Mouse (Mus musculus) stomach, postnatal 0 days (tissue): ENCODE results near the gene Fcer1g. TPM values are rescaled to one million over a fixed set of nuclear protein-coding genes. Genes with fewer than 3 reads are reported as not detected.

Source experiments
- ATAC-seq: fragments of 200-750 bp; cut with Nextera tagmentation; 2 replicates; pipeline ENCODE4 v1.8.0; 2017; ENCODE audit not compliant: low FRiP score, low TSS enrichment
- DNase-seq: peaks from one replicate; pipeline ENCODE4 v3.0.0-alpha.2; 2016; ENCODE audit warnings: low spot score
- H3K27ac ChIP-seq: fragments of 300-500 bp; sonication (generic); replicated peaks from 2 replicates; pipeline ENCODE4 v1.5.1; 2014; ENCODE audit warnings: mild to moderate bottlenecking, control low read depth
- H3K27me3 ChIP-seq: fragments of 300-500 bp; sonication (generic); 2 replicates; pipeline ENCODE4 v1.6.1; 2014; ENCODE audit warnings: low read length; ENCODE audit not compliant: control insufficient read depth, insufficient read depth
- H3K36me3 ChIP-seq: fragments of 300-500 bp; sonication (generic); 2 replicates; pipeline ENCODE4 v1.6.1; 2014; ENCODE audit warnings: low read length, mixed read lengths; ENCODE audit not compliant: control insufficient read depth, insufficient read depth
- H3K4me1 ChIP-seq: fragments of 300-500 bp; sonication (generic); replicated peaks from 2 replicates; pipeline ENCODE4 v1.6.1; 2014; ENCODE audit warnings: antibody characterized with exemption; ENCODE audit not compliant: control insufficient read depth, insufficient read depth
- H3K4me2 ChIP-seq: fragments of 300-500 bp; sonication (generic); replicated peaks from 2 replicates; pipeline ENCODE4 v1.6.1; 2014; ENCODE audit warnings: low read depth, mild to moderate bottlenecking, control low read depth, moderate library complexity
- H3K4me3 ChIP-seq: fragments of 300-500 bp; sonication (generic); 2 replicates; pipeline ENCODE4 v1.5.1; 2014; ENCODE audit warnings: low read depth, low read length, control low read depth
- H3K9ac ChIP-seq: fragments of 300-500 bp; sonication (generic); 2 replicates; pipeline ENCODE4 v1.6.1; 2014; ENCODE audit warnings: mild to moderate bottlenecking, low read length, control low read depth, mixed read lengths
- H3K9me3 ChIP-seq: fragments of 300-500 bp; sonication (generic); 2 replicates; pipeline ENCODE4 v1.6.1; 2016; ENCODE audit warnings: low read length; ENCODE audit not compliant: control insufficient read depth
- CTCF ChIP-seq: IDR thresholded peaks from 2 replicates; pipeline ENCODE4 v1.5.1; 2016; ENCODE audit warnings: antibody characterized with exemption, low read depth, mild to moderate bottlenecking, moderate library complexity
- EP300 ChIP-seq: optimal IDR thresholded peaks from 2 replicates; pipeline ENCODE3; 2016; ENCODE audit warnings: antibody characterized with exemption
- WGBS: fragments of 180-500 bp; shearing (Covaris S2); extraction: QIAGEN DNeasy Blood & Tissue Kit; methylation state at CpG from one replicate; pipeline ENCODE4 v1.1.7; 2014; 5-methylcytosine and 5-hydroxymethylcytosine counted together
- polyA plus RNA-seq: library from polyadenylated mRNA; unstranded; fragments of >200 nt; fragmentation: Nextera tagmentation; extraction: Ambion mirVana; gene quantifications from 2 replicates; pipeline ENCODE4 v1.2.1, GENCODE M21; 2015

Fcer1g gene
- polyA plus RNA-seq, 1 experiment from 2014 or later: 59.4 TPM

DNA sequence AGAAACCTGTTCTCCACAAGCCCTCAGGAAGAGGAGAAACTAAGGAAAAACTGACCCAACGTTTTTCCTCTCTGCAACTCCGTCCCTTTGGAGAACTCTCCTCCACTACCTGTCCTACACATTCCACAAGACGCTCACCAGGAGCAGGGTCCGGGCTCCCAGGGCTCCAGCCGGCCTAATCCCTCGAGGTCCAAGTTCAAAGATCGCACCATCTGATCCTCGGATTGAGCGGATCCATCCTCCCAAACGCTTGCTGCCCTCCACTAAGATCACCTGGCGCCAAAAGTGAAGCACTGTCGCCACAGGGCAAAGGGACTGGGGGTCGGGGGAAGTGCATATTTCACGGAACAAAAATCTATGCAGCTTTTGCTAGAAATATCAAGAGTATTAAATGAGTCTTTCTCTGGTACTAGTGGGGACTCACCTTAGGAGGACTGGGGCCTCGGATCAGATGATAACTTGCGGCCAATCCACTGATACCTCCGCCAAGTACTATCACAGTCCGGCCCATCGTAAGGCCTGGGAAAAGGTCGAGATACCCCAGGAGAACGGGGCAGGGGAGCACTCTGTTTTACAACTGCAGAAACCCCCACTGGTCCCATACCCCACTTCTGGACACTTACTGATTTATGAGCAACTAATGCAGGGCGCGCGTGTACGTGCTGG is 46.2 kb upstream of the Fcer1g start:
- Histone ChIP-seq H3K4me1 (0 out of 2 replicates have a peak, but pooled peaks cover 2% of the 10 kb centered on the region), H3K4me2 (peak overlapping the region; percentile 87), H3K36me3 (peaks cover 27% of the 10 kb centered on the region), H3K9ac (peak overlapping the region; percentile 75), H3K27ac (peak overlapping the region; percentile 45; the same call in 1 of the 2 replicates), H3K27me3 (no peaks in the 10 kb centered on the region), H3K9me3 (no peaks in the 10 kb centered on the region), H3K4me3 (peak overlapping the region; percentile 62)
- no peak for TF ChIP-seq CTCF
- no peak for TF ChIP-seq EP300
- under 1% methylated on average over 25 of the region's 25 CpGs for WGBS
- no peak; the same call in 1 of the 2 replicates for ATAC-seq
- DNase-seq: no peak

DNA sequence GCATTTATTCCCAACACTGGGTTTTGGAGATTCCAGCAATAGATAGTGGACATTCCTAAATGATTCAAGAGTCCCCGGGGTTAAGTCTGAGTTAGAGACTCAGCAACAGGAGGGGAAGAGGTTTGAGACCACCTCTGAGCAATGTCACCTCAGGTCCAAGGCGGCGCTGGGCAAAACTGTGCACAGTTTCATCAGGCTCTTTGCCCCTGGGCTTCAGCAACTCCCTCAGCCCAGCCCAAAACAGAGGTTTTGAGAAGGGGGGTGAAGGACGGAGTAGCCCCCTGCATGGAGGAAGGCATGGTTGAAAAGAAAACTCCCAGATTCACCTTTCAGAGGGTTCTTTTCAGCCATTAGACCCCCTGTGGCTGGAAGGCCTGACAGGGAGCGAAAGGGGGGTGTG is 45.6 kb upstream of the Fcer1g start:
- TF ChIP-seq CTCF (no peak), EP300 (no peak)
- Histone ChIP-seq H3K9me3 (no peaks in the 10 kb centered on the region), H3K9ac (peak overlapping the region; percentile 75), H3K4me1 (0 out of 2 replicates have a peak, but pooled peaks cover 2% of the 10 kb centered on the region), H3K4me3 (peak overlapping the region; percentile 62; the same call in 1 of the 2 replicates), H3K4me2 (peak overlapping the region; percentile 87), H3K36me3 (peaks cover 27% of the 10 kb centered on the region), H3K27me3 (no peaks in the 10 kb centered on the region), H3K27ac (no peak overlapping the region)
- WGBS: 73% methylated on average over 5 of the region's 5 CpGs
- DNase-seq: no peak
- no peak for ATAC-seq

DNA sequence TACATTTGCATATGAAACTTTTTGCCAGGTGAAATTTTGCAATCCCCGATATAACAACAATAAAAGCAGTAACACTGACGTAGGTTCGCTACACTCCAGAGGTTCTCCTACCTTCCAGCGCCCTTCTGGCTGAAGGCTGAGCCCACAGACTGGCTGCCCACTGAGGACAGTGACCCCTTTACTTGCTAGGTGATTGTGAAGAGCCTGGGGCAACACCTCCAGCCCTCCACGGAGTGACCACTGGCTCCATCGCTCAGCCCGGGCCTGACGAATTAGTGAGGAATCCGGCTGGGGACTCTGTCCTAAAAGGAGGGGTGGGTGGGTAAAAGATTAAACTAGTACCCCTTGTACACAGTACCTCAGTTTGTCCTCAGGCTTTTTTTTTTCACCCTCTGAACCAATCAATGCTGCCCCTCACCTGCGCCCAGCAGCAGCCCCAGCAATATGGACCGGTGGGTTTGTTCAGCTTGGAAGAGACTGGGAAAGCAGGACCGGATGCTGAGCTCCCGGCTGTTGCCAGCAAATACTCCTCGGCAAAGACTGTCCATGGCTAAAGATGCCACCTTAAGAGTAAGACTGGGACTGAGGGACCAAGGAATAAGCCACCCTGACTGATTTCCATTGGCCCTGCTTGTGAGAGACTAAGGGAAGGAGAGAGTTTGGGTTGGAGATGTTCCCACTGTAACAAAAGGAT is 45.0 kb upstream of the Fcer1g start:
- no peak for ATAC-seq
- 0 out of 2 replicates have a peak, but pooled peaks cover 2% of the 10 kb centered on the region for H3K4me1 ChIP-seq
- WGBS: 86% methylated on average over 14 of the region's 14 CpGs
- H3K36me3 ChIP-seq: peaks cover 27% of the 10 kb centered on the region
- no peak overlapping the region for H3K27ac ChIP-seq
- H3K9ac ChIP-seq: no peak overlapping the region
- DNase-seq: no peak
- TF ChIP-seq CTCF: no peak
- no peak for TF ChIP-seq EP300
- no peaks in the 10 kb centered on the region for H3K27me3 ChIP-seq
- no peak overlapping the region for H3K4me2 ChIP-seq
- no peaks in the 10 kb centered on the region for H3K9me3 ChIP-seq
- H3K4me3 ChIP-seq: no peak overlapping the region

DNA sequence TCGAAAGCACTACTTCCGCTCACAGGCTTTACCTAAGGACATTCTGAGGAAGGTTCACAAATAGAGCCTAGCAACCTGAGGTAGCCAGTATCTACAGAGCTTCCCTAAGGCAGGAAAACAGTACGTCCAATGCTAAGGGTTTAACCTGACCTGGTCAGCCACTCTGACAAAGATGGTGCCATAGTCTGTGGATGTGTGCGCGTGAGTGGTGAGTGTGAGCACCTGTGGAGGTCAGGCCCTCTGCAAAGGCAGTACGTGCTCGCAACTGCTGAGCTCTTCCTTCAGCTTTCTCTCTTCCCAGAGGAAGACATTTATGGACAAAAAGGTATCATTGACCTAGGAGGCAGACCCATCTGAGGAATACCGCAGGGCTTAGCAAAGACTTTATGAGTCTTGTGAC is 44.3 kb upstream of the Fcer1g start:
- no peak overlapping the region for H3K9ac ChIP-seq
- no peak overlapping the region for H3K4me3 ChIP-seq
- 0 out of 2 replicates have a peak, but pooled peaks cover 2% of the 10 kb centered on the region for H3K4me1 ChIP-seq
- ATAC-seq (no peak), DNase-seq (peak; percentile 10)
- TF ChIP-seq CTCF (no peak), EP300 (no peak)
- WGBS: 93% methylated on average over 8 of the region's 8 CpGs
- no peak overlapping the region for H3K27ac ChIP-seq
- H3K4me2 ChIP-seq: no peak overlapping the region
- H3K9me3 ChIP-seq: no peaks in the 10 kb centered on the region
- peaks cover 27% of the 10 kb centered on the region for H3K36me3 ChIP-seq
- no peaks in the 10 kb centered on the region for H3K27me3 ChIP-seq

DNA sequence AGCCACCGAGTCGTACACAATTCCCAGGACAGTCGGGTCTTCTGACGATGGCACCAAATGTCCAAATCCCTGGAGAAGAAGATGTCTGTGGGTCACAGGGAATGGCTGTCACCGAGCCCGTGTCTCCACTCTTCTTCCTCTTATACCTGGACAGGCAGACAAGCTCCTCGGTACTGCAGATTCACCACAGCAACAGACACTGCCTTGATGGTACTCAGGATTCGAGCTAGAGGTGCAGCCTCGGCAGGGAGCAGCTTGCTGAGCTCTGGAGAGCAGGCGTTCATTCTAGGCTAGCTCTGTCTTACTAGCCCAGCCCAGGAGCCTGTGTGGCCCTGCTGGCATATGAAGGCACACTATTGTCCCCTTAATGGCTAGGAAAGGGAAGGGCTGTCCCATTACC is 43.6 kb upstream of the Fcer1g start:
- WGBS: 85% methylated on average over 10 of the region's 10 CpGs
- peaks cover 26% of the 10 kb centered on the region for H3K36me3 ChIP-seq

More for the DNA sequence above, 43.6 kb upstream of the Fcer1g start:
- Histone ChIP-seq H3K4me1 (0 out of 2 replicates have a peak, but pooled peaks cover 2% of the 10 kb centered on the region), H3K4me2 (no peak overlapping the region), H3K9me3 (no peaks in the 10 kb centered on the region), H3K27me3 (no peaks in the 10 kb centered on the region), H3K9ac (no peak overlapping the region), H3K27ac (no peak overlapping the region), H3K4me3 (no peak overlapping the region)
- TF ChIP-seq CTCF: no peak
- TF ChIP-seq EP300: no peak
- DNase-seq: no peak
- no peak for ATAC-seq
